Mouse (Mus musculus) neural tube, embryonic 11.5 days (tissue): ENCODE measurements around the gene Fam20c. TPM values are rescaled to one million over a fixed set of nuclear protein-coding genes. Genes with fewer than 3 reads are reported as not detected.

ENCODE experiments used
- ATAC-seq: fragments of 200-750 bp; cut with Nextera tagmentation; 2 replicates; pipeline ENCODE4 v1.8.0; 2017; ENCODE audit warnings: moderate number of reproducible peaks, mild to moderate bottlenecking, moderate TSS enrichment, moderate library complexity; ENCODE audit not compliant: insufficient read depth, low FRiP score, low TSS enrichment
- DNase-seq: peaks from one replicate; pipeline ENCODE4 v3.0.0-alpha.2; 2015; ENCODE audit warnings: low spot score
- H3K27ac ChIP-seq: fragments of 300-500 bp; sonication (generic); 2 replicates; pipeline ENCODE4 v1.5.1; 2014; ENCODE audit warnings: low read depth, mild to moderate bottlenecking, low read length
- H3K27me3 ChIP-seq: fragments of 300-500 bp; sonication (generic); 2 replicates; pipeline ENCODE4 v1.6.1; 2014; ENCODE audit warnings: mild to moderate bottlenecking, low read length, mixed read lengths; ENCODE audit not compliant: control insufficient read depth, insufficient read depth
- H3K36me3 ChIP-seq: fragments of 300-500 bp; sonication (generic); 2 replicates; pipeline ENCODE4 v1.6.1; 2014; ENCODE audit warnings: mild to moderate bottlenecking, low read length, moderate library complexity, mixed read lengths; ENCODE audit not compliant: control insufficient read depth, insufficient read depth
- H3K4me1 ChIP-seq: fragments of 300-500 bp; sonication (generic); 2 replicates; pipeline ENCODE4 v1.6.1; 2014; ENCODE audit warnings: low read length, mixed read lengths; ENCODE audit not compliant: control insufficient read depth, insufficient read depth
- H3K4me2 ChIP-seq: fragments of 300-500 bp; sonication (generic); 2 replicates; pipeline ENCODE4 v1.6.1; 2014; ENCODE audit warnings: low read depth, mild to moderate bottlenecking, moderate library complexity
- H3K4me3 ChIP-seq: fragments of 300-500 bp; sonication (generic); 2 replicates; pipeline ENCODE4 v1.5.1; 2014; ENCODE audit warnings: low read depth, low read length
- H3K9ac ChIP-seq: fragments of 300-500 bp; sonication (generic); 2 replicates; pipeline ENCODE4 v1.6.1; 2014; ENCODE audit warnings: mild to moderate bottlenecking, low read length
- H3K9me3 ChIP-seq: fragments of 300-500 bp; sonication (generic); 2 replicates; pipeline ENCODE4 v1.6.1; 2016; ENCODE audit warnings: low read length; ENCODE audit not compliant: control insufficient read depth
- WGBS: fragments of 180-500 bp; shearing (Covaris S2); extraction: QIAGEN DNeasy Blood & Tissue Kit; methylation state at CpG from one replicate; pipeline ENCODE4 v1.1.7; 2014; 5-methylcytosine and 5-hydroxymethylcytosine counted together
- polyA plus RNA-seq: library from polyadenylated mRNA; unstranded; fragments of >200 nt; fragmentation: Nextera tagmentation; extraction: Ambion mirVana; gene quantifications from 2 replicates; pipeline ENCODE4 v1.2.1, GENCODE M21; 2014

Gene Fam20c
- polyA plus RNA-seq, 1 experiment from 2014 or later: 28.2 TPM

- ATAC-seq (no peak), DNase-seq (no peak)
- Histone ChIP-seq H3K4me2 (no peak overlapping the region), H3K4me3 (no peak overlapping the region), H3K36me3 (no peaks in the 10 kb centered on the region), H3K9me3 (no peaks in the 10 kb centered on the region), H3K27ac (no peak overlapping the region), H3K4me1 (no peaks in the 10 kb centered on the region), H3K27me3 (no peaks in the 10 kb centered on the region), H3K9ac (no peak overlapping the region)
- 89% methylated on average over 11 of the region's 11 CpGs for WGBS
These were observed 20.9 kb upstream of the Fam20c start for GRCm38 (mm10) chr5:138733317-138733899.

- ATAC-seq: no peak
- no peaks in the 10 kb centered on the region for H3K9me3 ChIP-seq
These were observed 20.3 kb upstream of the Fam20c start for GRCm38 (mm10) chr5:138734018-138734417.

GRCm38 (mm10) chr5:138735201-138735757, 19.0 kb upstream of the Fam20c start:
- Histone ChIP-seq H3K27me3 (no peaks in the 10 kb centered on the region), H3K4me1 (no peaks in the 10 kb centered on the region)

More at GRCm38 (mm10) chr5:138734018-138734417, 20.3 kb upstream of the Fam20c start:
- no peak for DNase-seq
- 87% methylated on average over 18 of the region's 18 CpGs for WGBS
- Histone ChIP-seq H3K36me3 (no peaks in the 10 kb centered on the region), H3K9ac (no peak overlapping the region), H3K4me3 (no peak overlapping the region), H3K4me2 (no peak overlapping the region), H3K27me3 (no peaks in the 10 kb centered on the region), H3K4me1 (no peaks in the 10 kb centered on the region), H3K27ac (no peak overlapping the region)

GRCm38 (mm10) chr5:138740150-138740549, 14.2 kb upstream of the Fam20c start:
- no peak overlapping the region for H3K27ac ChIP-seq
- no peaks in the 10 kb centered on the region for H3K9me3 ChIP-seq
- no peaks in the 10 kb centered on the region for H3K36me3 ChIP-seq
- H3K4me2 ChIP-seq: no peak overlapping the region
- no peak for DNase-seq
- no peaks in the 10 kb centered on the region for H3K27me3 ChIP-seq
- H3K9ac ChIP-seq: no peak overlapping the region
- no peaks in the 10 kb centered on the region for H3K4me1 ChIP-seq
- no peak overlapping the region for H3K4me3 ChIP-seq
- 71% methylated on average over 3 of the region's 3 CpGs for WGBS
- ATAC-seq: no peak

More at GRCm38 (mm10) chr5:138735201-138735757, 19.0 kb upstream of the Fam20c start:
- no peak overlapping the region for H3K27ac ChIP-seq
- H3K9me3 ChIP-seq: no peaks in the 10 kb centered on the region
- DNase-seq: no peak
- no peaks in the 10 kb centered on the region for H3K36me3 ChIP-seq
- H3K4me2 ChIP-seq: no peak overlapping the region
- ATAC-seq: no peak
- WGBS: 88% methylated on average over 8 of the region's 8 CpGs
- no peak overlapping the region for H3K4me3 ChIP-seq
- H3K9ac ChIP-seq: no peak overlapping the region

- Histone ChIP-seq H3K4me3 (no peak overlapping the region), H3K27me3 (no peaks in the 10 kb centered on the region), H3K36me3 (no peaks in the 10 kb centered on the region), H3K4me1 (no peaks in the 10 kb centered on the region), H3K4me2 (no peak overlapping the region), H3K9ac (no peak overlapping the region), H3K9me3 (no peaks in the 10 kb centered on the region), H3K27ac (no peak overlapping the region)
- no peak for ATAC-seq
- 88% methylated on average over 5 of the region's 5 CpGs for WGBS
- no peak for DNase-seq
These were observed 12.8 kb upstream of the Fam20c start for GRCm38 (mm10) chr5:138741516-138741915.

- ATAC-seq: no peak
- 73% methylated on average over 5 of the region's 5 CpGs for WGBS
These were observed 12.0 kb upstream of the Fam20c start for GRCm38 (mm10) chr5:138742281-138742680.

GRCm38 (mm10) chr5:138743631-138744030, 10.7 kb upstream of the Fam20c start:
- H3K4me1 ChIP-seq: no peaks in the 10 kb centered on the region
- H3K27me3 ChIP-seq: no peaks in the 10 kb centered on the region
- H3K27ac ChIP-seq: no peak overlapping the region
- H3K4me2 ChIP-seq: no peak overlapping the region
- H3K36me3 ChIP-seq: no peaks in the 10 kb centered on the region
- H3K4me3 ChIP-seq: no peak overlapping the region
- WGBS: 62% methylated on average over 2 of the region's 2 CpGs
- DNase-seq (no peak), ATAC-seq (no peak)
- H3K9ac ChIP-seq: no peak overlapping the region
- no peaks in the 10 kb centered on the region for H3K9me3 ChIP-seq

More at GRCm38 (mm10) chr5:138742281-138742680, 12.0 kb upstream of the Fam20c start:
- Histone ChIP-seq H3K4me2 (no peak overlapping the region), H3K36me3 (no peaks in the 10 kb centered on the region), H3K27ac (no peak overlapping the region), H3K27me3 (no peaks in the 10 kb centered on the region), H3K4me3 (no peak overlapping the region), H3K4me1 (no peaks in the 10 kb centered on the region), H3K9me3 (no peaks in the 10 kb centered on the region), H3K9ac (no peak overlapping the region)
- DNase-seq: no peak

GRCm38 (mm10) chr5:138745378-138746099, 8.8 kb upstream of the Fam20c start:
- DNase-seq: no peak
- H3K4me3 ChIP-seq: no peak overlapping the region
- ATAC-seq: no peak
- no peaks in the 10 kb centered on the region for H3K27me3 ChIP-seq
- no peaks in the 10 kb centered on the region for H3K9me3 ChIP-seq
- no peak overlapping the region for H3K27ac ChIP-seq
- H3K4me2 ChIP-seq: no peak overlapping the region
- no peaks in the 10 kb centered on the region for H3K36me3 ChIP-seq
- H3K4me1 ChIP-seq: no peaks in the 10 kb centered on the region
- WGBS: 95% methylated on average over 5 of the region's 5 CpGs
- no peak overlapping the region for H3K9ac ChIP-seq
